Mouse (Mus musculus) neural tube, embryonic 14.5 days (tissue): ENCODE measurements at regions not wholly inside any gene's neighbourhood (a gene's known extent, or its start where the extent isn't known, plus 50 kb on each side); places are given as distances from the start of the nearest gene placed in this dataset.

ENCODE experiments used
- ATAC-seq: fragments of 200-750 bp; cut with Nextera tagmentation; 2 replicates; pipeline ENCODE4 v1.8.0; 2017; ENCODE audit warnings: low read depth, mild to moderate bottlenecking, moderate TSS enrichment, moderate library complexity
- H3K27ac ChIP-seq: fragments of 300-500 bp; sonication (generic); 2 replicates; pipeline ENCODE4 v1.5.1; 2014; ENCODE audit warnings: low read depth, mild to moderate bottlenecking, control low read depth, low read length, moderate library complexity, mixed read lengths
- H3K27me3 ChIP-seq: fragments of 300-500 bp; sonication (generic); 2 replicates; pipeline ENCODE4 v1.6.1; 2014; ENCODE audit warnings: low read length; ENCODE audit not compliant: control insufficient read depth, insufficient read depth
- H3K36me3 ChIP-seq: fragments of 300-500 bp; sonication (generic); 2 replicates; pipeline ENCODE4 v1.6.1; 2014; ENCODE audit warnings: low read length, mixed read lengths; ENCODE audit not compliant: control insufficient read depth, insufficient read depth
- H3K4me1 ChIP-seq: fragments of 300-500 bp; sonication (generic); 2 replicates; pipeline ENCODE4 v1.6.1; 2014; ENCODE audit warnings: low read length; ENCODE audit not compliant: control insufficient read depth, insufficient read depth
- H3K4me2 ChIP-seq: fragments of 300-500 bp; sonication (generic); 2 replicates; pipeline ENCODE4 v1.6.1; 2014; ENCODE audit warnings: mild to moderate bottlenecking, low read depth, low read length, control low read depth
- H3K4me3 ChIP-seq: fragments of 300-500 bp; sonication (generic); 2 replicates; pipeline ENCODE4 v1.5.1; 2014; ENCODE audit warnings: low read depth, low read length, control low read depth, mixed read lengths
- H3K9ac ChIP-seq: fragments of 300-500 bp; sonication (generic); replicated peaks from 2 replicates; pipeline ENCODE4 v1.6.1; 2014; ENCODE audit warnings: low read depth, mild to moderate bottlenecking, control low read depth, low read length, mixed read lengths
- H3K9me3 ChIP-seq: fragments of 300-500 bp; sonication (generic); 2 replicates; pipeline ENCODE4 v1.6.1; 2016; ENCODE audit warnings: low read length; ENCODE audit not compliant: control insufficient read depth

- Histone ChIP-seq H3K4me2 (no peak overlapping the region), H3K9ac (no peak overlapping the region), H3K36me3 (no peaks in the 10 kb centered on the region), H3K27ac (no peak overlapping the region), H3K9me3 (no peaks in the 10 kb centered on the region), H3K27me3 (no peaks in the 10 kb centered on the region), H3K4me3 (no peak overlapping the region), H3K4me1 (no peaks in the 10 kb centered on the region)
- peak; percentile 54; the same call in 1 of the 2 replicates for ATAC-seq
These were observed 531.6 kb upstream of the Sema6d start for GRCm38 (mm10) chr2:123558123-123558650.
